In the genomic region with DNA sequence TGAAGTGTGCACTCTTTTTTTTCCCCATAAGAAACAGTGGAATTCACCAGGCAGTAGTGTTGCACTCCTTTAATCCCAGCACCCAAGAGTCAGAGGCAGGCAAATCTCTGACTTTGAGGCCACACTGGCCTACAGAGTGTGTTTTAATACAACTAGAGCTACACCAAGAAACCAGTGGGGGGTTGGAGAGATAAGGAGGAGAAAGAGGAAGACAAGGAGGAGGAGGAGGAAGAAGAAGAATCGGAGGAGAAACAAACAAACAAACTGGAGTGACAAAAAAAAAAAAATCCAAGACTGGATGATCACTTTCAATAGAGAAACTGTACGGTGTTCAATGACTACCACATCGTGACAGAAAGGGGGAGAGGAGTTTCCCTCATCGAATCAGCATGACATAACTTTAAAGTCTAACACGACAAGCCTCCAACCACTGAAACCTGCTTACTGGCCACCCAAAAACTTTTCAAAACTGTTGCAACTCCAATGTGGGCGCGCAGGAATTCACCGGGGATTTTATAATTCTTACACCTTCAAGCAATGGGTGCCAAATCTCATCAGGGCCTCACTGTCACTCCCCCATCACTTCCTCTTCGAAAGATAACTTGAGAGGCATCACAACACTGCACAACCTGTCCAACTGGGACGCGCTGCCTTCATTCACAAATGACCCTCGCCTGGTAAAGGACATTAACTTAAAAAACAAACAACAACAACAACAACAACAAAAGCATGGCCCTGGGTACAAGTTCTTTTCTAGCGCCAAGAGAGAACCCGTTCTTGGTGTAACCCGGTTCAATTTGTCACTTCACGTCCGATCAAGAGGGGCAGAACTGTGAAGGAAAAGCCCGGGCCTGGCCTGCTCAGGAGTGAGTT, we compare ENCODE assay signal across 8 mouse cellular contexts. TPM values are rescaled to one million over a fixed set of nuclear protein-coding genes. Genes with fewer than 3 reads are reported as not detected.
DNase-seq lines count a peak whose midpoint lies in the region; ATAC-seq and TF ChIP-seq lines count a peak whose summit lies in the region.

No protein-coding gene starts in this region.

- H3K79me3 ChIP-seq in C2C12 (ENCODE audit: low read depth) = peaks cover 50% of the 10 kb centered on the region

- ATAC-seq in embryonic facial prominence, embryonic 15.5 days (ENCODE audit: insufficient number of reproducible peaks, low FRiP score, low TSS enrichment, low read depth) = no peak
- ATAC-seq in intestine, embryonic 16.5 days = peak; percentile 23; the same call in 1 of the 2 replicates
- ATAC-seq in megakaryocyte-erythroid progenitor cell, adult 5-6 weeks (replicated peaks; ENCODE audit: low FRiP score, low TSS enrichment, poor library complexity, severe bottlenecking) = peak; percentile 48

- peak; percentile 45 for DNase-seq in gastrocnemius, adult 2 months
- no peak for DNase-seq in gastrocnemius, postnatal 4 days (ENCODE audit: low spot score in 2 of 2)
- DNase-seq in testis, postnatal 10 days (ENCODE audit: low spot score) = peak; percentile 56
- no peak for DNase-seq in left cerebral cortex, adult 11 months (ENCODE audit: low spot score)

- H3ac ChIP-seq in C2C12 (ENCODE audit: control insufficient read depth, insufficient read length, low read depth) = peak overlapping the region; percentile 98

- H3K4me2 ChIP-seq in embryonic facial prominence, embryonic 15.5 days (replicated peaks) = peak overlapping the region; percentile 75
- H3K4me2 ChIP-seq in intestine, embryonic 16.5 days (ENCODE audit: low read depth, low read length) = peak overlapping the region; percentile 72

- H3K27ac ChIP-seq in gastrocnemius, adult 2 months = peak overlapping the region; percentile 95
- peak overlapping the region; percentile 87 for H3K27ac ChIP-seq in embryonic facial prominence, embryonic 15.5 days (replicated peaks)
- H3K27ac ChIP-seq in intestine, embryonic 16.5 days (ENCODE audit: low read length) = peak overlapping the region; percentile 89

- intact Hi-C loops in gastrocnemius, adult 2 months (cut with DNase I) = no loop called here

- TF ChIP-seq CTCF in gastrocnemius, adult 2 months (IDR thresholded peaks at IDR 0.05) = no peak
- no peak for TF ChIP-seq CTCF in C2C12 (IDR thresholded peaks at IDR 0.05; ENCODE audit: control insufficient read depth, insufficient read depth, insufficient read length)

- no peaks in the 10 kb centered on the region for H3K36me3 ChIP-seq in C2C12 (ENCODE audit: control insufficient read depth, insufficient read depth)
- H3K36me3 ChIP-seq in embryonic facial prominence, embryonic 15.5 days = no peaks in the 10 kb centered on the region
- H3K36me3 ChIP-seq in intestine, embryonic 16.5 days (ENCODE audit: control insufficient read depth, insufficient read depth, low read length) = no peaks in the 10 kb centered on the region

- peaks cover 60% of the 10 kb centered on the region for H3K79me2 ChIP-seq in C2C12 (ENCODE audit: control insufficient read depth, insufficient read depth)

- H3K27me3 ChIP-seq in C2C12 (ENCODE audit: control insufficient read depth, insufficient read depth, insufficient read length) = no peaks in the 10 kb centered on the region
- no peaks in the 10 kb centered on the region for H3K27me3 ChIP-seq in embryonic facial prominence, embryonic 15.5 days
- H3K27me3 ChIP-seq in intestine, embryonic 16.5 days (replicated peaks; ENCODE audit: control insufficient read depth, insufficient read depth, low read length) = no peaks in the 10 kb centered on the region

- H3K9ac ChIP-seq in embryonic facial prominence, embryonic 15.5 days = peak overlapping the region; percentile 68
- H3K9ac ChIP-seq in intestine, embryonic 16.5 days (ENCODE audit: low read depth, low read length) = peak overlapping the region; percentile 94

- H3K4me1 ChIP-seq in embryonic facial prominence, embryonic 15.5 days = peaks cover 47% of the 10 kb centered on the region
- peaks cover 30% of the 10 kb centered on the region for H3K4me1 ChIP-seq in intestine, embryonic 16.5 days (ENCODE audit: control insufficient read depth, insufficient read depth, low read length)

- no peaks in the 10 kb centered on the region for H3K9me3 ChIP-seq in embryonic facial prominence, embryonic 15.5 days (replicated peaks)
- H3K9me3 ChIP-seq in intestine, embryonic 16.5 days (ENCODE audit: control insufficient read depth, low read length) = no peaks in the 10 kb centered on the region

- WGBS in embryonic facial prominence, embryonic 15.5 days = 5% methylated on average over 18 of the region's 18 CpGs
- WGBS in intestine, embryonic 16.5 days = 8% methylated on average over 18 of the region's 18 CpGs

- peak overlapping the region; percentile 85 for H3K4me3 ChIP-seq in gastrocnemius, adult 2 months
- peak overlapping the region; percentile 51 for H3K4me3 ChIP-seq in C2C12 (ENCODE audit: insufficient read depth, poor library complexity, severe bottlenecking)
- peak overlapping the region; percentile 57 for H3K4me3 ChIP-seq in embryonic facial prominence, embryonic 15.5 days (replicated peaks)
- peak overlapping the region; percentile 81 for H3K4me3 ChIP-seq in intestine, embryonic 16.5 days (ENCODE audit: low read length)

TF ChIP-seq in C2C12, 6 proteins besides CTCF, POLR2A, EP300 and RAD21:
- TF ChIP-seq MYOG (IDR thresholded peaks at IDR 0.05; ENCODE audit: control insufficient read depth, extremely low read depth, insufficient read length) (no peak), MYOD1 (IDR thresholded peaks at IDR 0.05; ENCODE audit: control insufficient read depth, insufficient read length, low read depth) (no peak), FOSL1 (IDR thresholded peaks at IDR 0.05; ENCODE audit: insufficient read depth, low read length, poor library complexity, severe bottlenecking) (no peak), MAX (IDR thresholded peaks at IDR 0.05) (no peak), USF1 (IDR thresholded peaks at IDR 0.05; ENCODE audit: low read depth) (no peak), CEBPB (IDR thresholded peaks at IDR 0.05; ENCODE audit: low read depth) (no peak)
TF ChIP-seq in C2C12: peak in this region for 0.

RNA-seq across cellular contexts. Expression of gene Dennd5a, which starts 1.2 kb away (rescaled TPM):
- total RNA-seq in gastrocnemius, adult 2 months (2021) = 10 to 100 TPM; 34.4 to 52.4 TPM
- total RNA-seq in gastrocnemius, postnatal 4 days (2021) = 100 to 1,000 TPM; 113 to 127 TPM
- 46.2 TPM for polyA plus RNA-seq in C2C12 (2012; fragmentation: generic; extraction: Trizol)
- polyA plus RNA-seq in embryonic facial prominence, embryonic 15.5 days (2015; fragmentation: Nextera tagmentation; extraction: Ambion mirVana) = 33.8 and 39.1 TPM in 2 replicates
- 16.3 and 18.0 TPM in 2 replicates for polyA plus RNA-seq in intestine, embryonic 16.5 days (2015; fragmentation: Nextera tagmentation; extraction: Ambion mirVana)
- 46.2 and 48.5 TPM in 2 replicates for total RNA-seq in megakaryocyte-erythroid progenitor cell, adult 5-6 weeks (2014; fragmentation: Nextera tagmentation)
- 41.6 and 54.4 TPM in 2 replicates for total RNA-seq in megakaryocyte-erythroid progenitor cell, adult 5-6 weeks (2017)

RNA-seq across cellular contexts. Expression of gene Tmem41b, which starts 27.6 kb away (rescaled TPM):
- 10 to 100 TPM; 25.4 to 27.0 TPM for total RNA-seq in gastrocnemius, adult 2 months (2021)
- 10 to 100 TPM; 41.3 to 46.5 TPM for total RNA-seq in gastrocnemius, postnatal 4 days (2021)
- polyA plus RNA-seq in C2C12 (2012; fragmentation: generic; extraction: Trizol) = 40.5 TPM
- polyA plus RNA-seq in embryonic facial prominence, embryonic 15.5 days (2015; fragmentation: Nextera tagmentation; extraction: Ambion mirVana) = 59.3 and 61.6 TPM in 2 replicates
- 88.6 and 98.5 TPM in 2 replicates for polyA plus RNA-seq in intestine, embryonic 16.5 days (2015; fragmentation: Nextera tagmentation; extraction: Ambion mirVana)
- 42.8 and 47.7 TPM in 2 replicates for total RNA-seq in megakaryocyte-erythroid progenitor cell, adult 5-6 weeks (2014; fragmentation: Nextera tagmentation)
- total RNA-seq in megakaryocyte-erythroid progenitor cell, adult 5-6 weeks (2017) = 42.9 and 59.7 TPM in 2 replicates

RNA-seq across cellular contexts. Expression of gene Ipo7, which starts 59.0 kb away (rescaled TPM):
- total RNA-seq in gastrocnemius, adult 2 months (2021) = 100 to 1,000 TPM in 1 of 2 experiments, 10 to 100 TPM in 1; 96.4 to 101 TPM
- 10 to 100 TPM; 88.4 to 88.6 TPM for total RNA-seq in gastrocnemius, postnatal 4 days (2021)
- 29.1 TPM for polyA plus RNA-seq in C2C12 (2012; fragmentation: generic; extraction: Trizol)
- 39.5 and 41.0 TPM in 2 replicates for polyA plus RNA-seq in embryonic facial prominence, embryonic 15.5 days (2015; fragmentation: Nextera tagmentation; extraction: Ambion mirVana)
- polyA plus RNA-seq in intestine, embryonic 16.5 days (2015; fragmentation: Nextera tagmentation; extraction: Ambion mirVana) = 38.9 and 39.1 TPM in 2 replicates
- total RNA-seq in megakaryocyte-erythroid progenitor cell, adult 5-6 weeks (2014; fragmentation: Nextera tagmentation) = 96.2 and 126 TPM in 2 replicates
- total RNA-seq in megakaryocyte-erythroid progenitor cell, adult 5-6 weeks (2017) = 252 and 297 TPM in 2 replicates

Comparison
In these comparisons a context has a peak if more than half of its experiments do, and no peak if none do; other contexts are left out.
1. DNase-seq: peak in gastrocnemius, adult 2 months (single experiment) and testis, postnatal 10 days (single experiment); none in gastrocnemius, postnatal 4 days (0 of 2) and left cerebral cortex, adult 11 months (single experiment).
2. Peak in every context shown above with its lines, with median percentiles within 50 percentile points of each other: H3K27ac ChIP-seq and H3K4me3 ChIP-seq.